Mouse (Mus musculus) midbrain, embryonic 14.5 days (tissue): ENCODE measurements around the gene Kmt2c. TPM values are rescaled to one million over a fixed set of nuclear protein-coding genes. Genes with fewer than 3 reads are reported as not detected.
A peak's percentile ranks its signal among the peaks of the same experiment; 100 is the strongest.

Source experiments
- ATAC-seq: fragments of 200-750 bp; cut with Nextera tagmentation; 2 replicates; pipeline ENCODE4 v1.8.0; 2017; ENCODE audit warnings: moderate number of reproducible peaks, moderate library complexity; ENCODE audit not compliant: low FRiP score, low TSS enrichment
- DNase-seq: peaks from one replicate; pipeline ENCODE4 v3.0.0-alpha.2; 2015
- H3K27ac ChIP-seq: fragments of 300-500 bp; sonication (generic); replicated peaks from 2 replicates; pipeline ENCODE4 v1.5.1; 2014; ENCODE audit warnings: mild to moderate bottlenecking, low read depth, low read length, moderate library complexity
- H3K27me3 ChIP-seq: fragments of 300-500 bp; sonication (generic); 2 replicates; pipeline ENCODE4 v1.6.1; 2014; ENCODE audit warnings: low read length, control low read depth, mixed read lengths; ENCODE audit not compliant: control insufficient read depth, insufficient read depth
- H3K36me3 ChIP-seq: fragments of 300-500 bp; sonication (generic); 2 replicates; pipeline ENCODE4 v1.6.1; 2014; ENCODE audit warnings: low read length, control low read depth; ENCODE audit not compliant: control insufficient read depth, insufficient read depth
- H3K4me1 ChIP-seq: fragments of 300-500 bp; sonication (generic); 2 replicates; pipeline ENCODE4 v1.6.1; 2014; ENCODE audit warnings: mild to moderate bottlenecking, antibody characterized with exemption, low read length, control low read depth; ENCODE audit not compliant: control insufficient read depth, insufficient read depth
- H3K4me2 ChIP-seq: fragments of 300-500 bp; sonication (generic); 2 replicates; pipeline ENCODE4 v1.6.1; 2014; ENCODE audit warnings: mild to moderate bottlenecking, low read length, moderate library complexity
- H3K4me3 ChIP-seq: fragments of 300-500 bp; sonication (generic); replicated peaks from 2 replicates; pipeline ENCODE4 v1.5.1; 2014; ENCODE audit warnings: low read depth, low read length
- H3K9ac ChIP-seq: fragments of 300-500 bp; sonication (generic); replicated peaks from 2 replicates; pipeline ENCODE4 v1.6.1; 2014; ENCODE audit warnings: mild to moderate bottlenecking, low read length, moderate library complexity
- H3K9me3 ChIP-seq: fragments of 300-500 bp; sonication (generic); 2 replicates; pipeline ENCODE4 v1.6.1; 2016; ENCODE audit warnings: low read length, control low read depth, mixed read lengths; ENCODE audit not compliant: control insufficient read depth
- WGBS: fragments of 180-500 bp; shearing (Covaris S2); extraction: QIAGEN DNeasy Blood & Tissue Kit; methylation state at CpG from one replicate; pipeline ENCODE4 v1.1.7; 2014; 5-methylcytosine and 5-hydroxymethylcytosine counted together
- polyA plus RNA-seq: library from polyadenylated mRNA; unstranded; fragments of >200 nt; fragmentation: Nextera tagmentation; extraction: Ambion mirVana; gene quantifications from 2 replicates; pipeline ENCODE4 v1.2.1, GENCODE M21; 2014

Kmt2c gene
- polyA plus RNA-seq, 1 experiment from 2014 or later: 32.8 TPM

DNA sequence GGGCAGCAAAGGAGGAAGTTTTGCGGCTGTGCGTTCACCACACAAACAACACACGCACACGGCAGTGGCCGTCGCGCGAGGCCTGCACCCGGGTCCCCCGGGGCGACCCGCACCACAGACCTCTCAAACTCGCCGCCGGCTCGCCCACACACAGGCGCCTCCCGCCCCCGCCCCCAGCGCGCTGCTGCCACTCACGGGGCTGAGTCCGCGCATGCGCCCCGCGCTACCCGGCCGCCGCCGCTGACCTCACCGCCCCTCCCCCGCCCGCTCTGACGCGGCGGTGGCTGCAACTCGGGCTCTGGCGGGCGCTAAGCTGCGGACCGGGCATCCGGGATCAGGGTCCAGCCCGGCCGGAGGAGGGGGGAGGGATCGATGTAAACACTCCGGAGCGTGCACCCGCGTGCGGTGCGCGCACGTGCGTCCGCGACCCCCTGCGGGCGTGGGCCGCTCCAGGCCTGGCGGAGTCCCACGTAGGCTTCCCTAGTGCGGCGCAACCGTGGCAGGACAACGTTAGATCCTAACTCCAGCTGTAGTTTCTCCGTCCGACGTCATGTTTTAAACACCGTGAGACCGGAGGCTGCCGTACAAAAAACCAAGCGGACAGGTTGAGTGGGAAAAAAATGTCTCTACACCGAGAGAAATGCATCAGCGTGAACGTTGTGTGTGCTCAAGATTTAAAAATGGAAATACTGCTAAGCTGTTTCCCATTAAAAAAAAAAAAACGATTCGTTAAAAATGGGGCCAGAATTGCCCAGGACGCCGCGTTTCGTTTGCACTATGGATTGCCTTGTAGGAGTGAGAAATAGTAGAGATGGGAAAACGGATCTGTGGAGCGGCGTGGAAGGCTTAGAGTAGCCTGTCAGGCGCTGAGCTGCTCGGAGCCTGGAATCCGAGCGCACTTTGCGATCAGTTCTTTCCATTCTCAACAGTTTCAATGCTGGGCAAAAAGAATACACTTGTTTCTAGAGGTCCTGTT is 1.1 kb upstream of the Kmt2c start:
- H3K4me1 ChIP-seq: peaks cover 16% of the 10 kb centered on the region
- H3K4me3 ChIP-seq: peak overlapping the region; percentile 81
- no peaks in the 10 kb centered on the region for H3K36me3 ChIP-seq
- no peaks in the 10 kb centered on the region for H3K9me3 ChIP-seq
- H3K27ac ChIP-seq: peak overlapping the region; percentile 99
- peak overlapping the region; percentile 97 for H3K9ac ChIP-seq
- no peaks in the 10 kb centered on the region for H3K27me3 ChIP-seq
- WGBS: under 1% methylated on average over 89 of the region's 90 CpGs
- peak overlapping the region; percentile 58 for H3K4me2 ChIP-seq
- ATAC-seq (peak; percentile 88), DNase-seq (peak; percentile 99)

DNA sequence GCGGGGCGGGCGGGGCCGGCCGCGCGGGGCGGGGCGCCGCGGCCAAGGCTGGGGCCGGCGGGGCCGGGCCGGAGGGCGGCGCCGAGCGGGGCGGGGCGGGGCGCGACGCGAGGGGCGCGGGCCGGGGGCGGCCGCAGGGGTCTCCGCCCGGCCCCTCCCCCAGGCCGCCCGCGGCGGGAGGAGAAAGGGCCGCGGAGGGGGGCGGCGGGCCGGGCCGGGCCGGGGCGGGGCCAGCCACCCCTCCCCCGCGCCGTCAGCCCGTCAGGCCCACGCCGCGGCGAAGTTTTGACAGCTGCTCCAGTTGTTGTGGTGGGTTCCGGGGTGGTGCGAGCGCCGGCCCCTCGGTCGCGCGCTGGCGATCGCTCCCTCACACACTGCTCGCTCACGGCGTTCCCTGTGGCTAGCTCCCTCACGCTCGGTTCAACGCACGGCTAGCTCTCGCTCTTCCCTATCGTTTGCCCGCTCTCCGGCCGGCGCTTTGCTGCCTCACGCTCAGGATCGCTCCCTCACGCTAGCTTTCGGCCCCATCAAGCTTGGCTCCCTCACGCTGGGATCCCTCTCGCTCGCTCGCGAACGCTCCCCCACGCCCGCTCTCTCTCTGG is 339 bp upstream of the Kmt2c start:
- under 1% methylated on average over 58 of the region's 87 CpGs for WGBS
- peak overlapping the region; percentile 97 for H3K9ac ChIP-seq
- ATAC-seq (peak; percentile 85), DNase-seq (peak; percentile 91)
- H3K27ac ChIP-seq: peak overlapping the region; percentile 99
- H3K4me3 ChIP-seq: peak overlapping the region; percentile 97
- H3K4me2 ChIP-seq: peak overlapping the region; percentile 58
- no peaks in the 10 kb centered on the region for H3K27me3 ChIP-seq
- H3K36me3 ChIP-seq: no peaks in the 10 kb centered on the region
- H3K9me3 ChIP-seq: no peaks in the 10 kb centered on the region
- peaks cover 18% of the 10 kb centered on the region for H3K4me1 ChIP-seq

GRCm38 (mm10) chr5:25497720-25498345 is 750 bp downstream of the Kmt2c start:
- Histone ChIP-seq H3K4me3 (peak overlapping the region; percentile 97), H3K9me3 (no peaks in the 10 kb centered on the region), H3K36me3 (no peaks in the 10 kb centered on the region), H3K27me3 (no peaks in the 10 kb centered on the region), H3K9ac (peak overlapping the region; percentile 97), H3K27ac (peak overlapping the region; percentile 99), H3K4me1 (peaks cover 18% of the 10 kb centered on the region), H3K4me2 (peak overlapping the region; percentile 85)
- DNase-seq: peak; percentile 73
- ATAC-seq: peak; percentile 10
- WGBS: under 1% methylated on average over 78 of the region's 78 CpGs

- Histone ChIP-seq H3K4me2 (peak overlapping the region; percentile 85), H3K4me3 (peak overlapping the region; percentile 97), H3K27ac (peak overlapping the region; percentile 99), H3K9me3 (no peaks in the 10 kb centered on the region), H3K4me1 (peaks cover 18% of the 10 kb centered on the region), H3K27me3 (no peaks in the 10 kb centered on the region), H3K9ac (peak overlapping the region; percentile 97), H3K36me3 (no peaks in the 10 kb centered on the region)
- WGBS: 2% methylated on average over 10 of the region's 10 CpGs
- DNase-seq (peak; percentile 51), ATAC-seq (no peak)
These were observed 1.2 kb downstream of the Kmt2c start for GRCm38 (mm10) chr5:25497369-25497719.

- 47% methylated on average over 2 of the region's 2 CpGs for whole genome bisulfite sequencing
- H3K9ac ChIP-seq: 0 out of 2 replicates have a peak overlapping the region, but pooled peaks have one; percentile 97
These were observed 1.9 kb downstream of the Kmt2c start for GRCm38 (mm10) chr5:25496652-25497051.

DNA sequence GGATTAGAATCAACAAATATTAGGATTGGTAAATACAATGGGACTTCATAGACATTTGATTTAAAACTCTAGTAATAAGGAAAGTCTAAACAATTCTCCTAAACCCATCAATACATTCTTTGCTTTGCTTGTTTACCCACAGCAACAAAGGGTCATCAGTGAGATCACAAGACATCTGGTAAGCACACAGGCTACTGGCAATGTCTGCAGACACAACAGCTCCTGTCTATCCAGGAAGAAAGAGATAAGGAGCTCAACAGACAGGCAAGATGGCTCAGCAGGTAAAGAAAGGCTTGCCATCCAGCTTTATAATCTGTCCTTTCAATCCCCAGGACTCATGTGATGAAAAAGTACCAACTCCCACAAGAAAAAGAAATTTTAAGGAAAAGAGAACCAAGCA is 19.7 kb downstream of the Kmt2c start:
- DNase-seq (no peak), ATAC-seq (no peak)
- Histone ChIP-seq H3K27me3 (no peaks in the 10 kb centered on the region), H3K4me2 (no peak overlapping the region), H3K9ac (no peak overlapping the region), H3K4me1 (no peaks in the 10 kb centered on the region), H3K9me3 (no peaks in the 10 kb centered on the region), H3K27ac (no peak overlapping the region), H3K4me3 (no peak overlapping the region), H3K36me3 (no peaks in the 10 kb centered on the region)

More at GRCm38 (mm10) chr5:25496652-25497051, 1.9 kb downstream of the Kmt2c start:
- Histone ChIP-seq H3K4me3 (peak overlapping the region; percentile 97), H3K4me2 (peak overlapping the region; percentile 85), H3K36me3 (no peaks in the 10 kb centered on the region), H3K27ac (no peak overlapping the region), H3K4me1 (peaks cover 18% of the 10 kb centered on the region), H3K27me3 (no peaks in the 10 kb centered on the region), H3K9me3 (no peaks in the 10 kb centered on the region)
- ATAC-seq (no peak), DNase-seq (no peak)

- ATAC-seq (no peak), DNase-seq (no peak)
- Histone ChIP-seq H3K27ac (no peak overlapping the region), H3K9ac (no peak overlapping the region), H3K4me3 (no peak overlapping the region), H3K27me3 (no peaks in the 10 kb centered on the region), H3K4me2 (no peak overlapping the region), H3K9me3 (no peaks in the 10 kb centered on the region), H3K36me3 (no peaks in the 10 kb centered on the region), H3K4me1 (0 out of 2 replicates have a peak, but pooled peaks cover 6% of the 10 kb centered on the region)
- 87% methylated on average over 2 of the region's 2 CpGs for WGBS
These were observed 22.8 kb downstream of the Kmt2c start for GRCm38 (mm10) chr5:25475789-25476188.

DNA sequence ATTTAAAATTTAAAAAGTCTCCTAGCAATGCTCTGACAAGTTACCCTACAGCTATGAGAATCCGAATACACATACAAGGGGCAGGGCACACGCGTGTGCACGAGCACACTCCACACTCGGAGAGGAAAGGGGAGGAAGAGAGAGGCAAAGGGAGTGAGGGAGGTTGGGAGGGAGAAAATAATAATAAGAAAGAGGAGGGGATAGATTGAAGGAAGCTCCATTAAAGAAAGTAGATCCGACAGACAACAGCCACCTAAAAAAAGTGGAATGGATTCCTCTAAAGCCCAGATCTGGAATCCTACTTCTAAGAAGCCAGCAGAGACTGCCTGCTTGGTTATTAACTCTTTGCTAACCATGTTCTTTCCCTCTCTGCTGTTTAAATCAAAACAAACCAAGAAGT is 26.5 kb downstream of the Kmt2c start:
- H3K36me3 ChIP-seq: no peaks in the 10 kb centered on the region
- 0 out of 2 replicates have a peak, but pooled peaks cover 6% of the 10 kb centered on the region for H3K4me1 ChIP-seq
- 2% methylated on average over 6 of the region's 6 CpGs for WGBS
- H3K4me2 ChIP-seq: peak overlapping the region; percentile 50
- ATAC-seq: no peak; the same call in 1 of the 2 replicates
- peak; percentile 75 for DNase-seq
- H3K9me3 ChIP-seq: no peaks in the 10 kb centered on the region
- H3K9ac ChIP-seq: peak overlapping the region; percentile 17; the same call in 1 of the 2 replicates
- peak overlapping the region; percentile 60; the same call in 1 of the 2 replicates for H3K27ac ChIP-seq
- H3K27me3 ChIP-seq: no peaks in the 10 kb centered on the region
- peak overlapping the region; percentile 32 for H3K4me3 ChIP-seq
